Mouse (Mus musculus): ENCODE results near the gene Wrnip1. TPM values are rescaled to one million over a fixed set of nuclear protein-coding genes. Genes with fewer than 3 reads are reported as not detected.

Gene Wrnip1
- 37.5 TPM for total RNA-seq (2023)

GRCm38 (mm10) chr13:32801693-32802221 is at the start of gene Wrnip1:
Wrnip1 (plus strand) TSS chr13:32802038.

DNA sequence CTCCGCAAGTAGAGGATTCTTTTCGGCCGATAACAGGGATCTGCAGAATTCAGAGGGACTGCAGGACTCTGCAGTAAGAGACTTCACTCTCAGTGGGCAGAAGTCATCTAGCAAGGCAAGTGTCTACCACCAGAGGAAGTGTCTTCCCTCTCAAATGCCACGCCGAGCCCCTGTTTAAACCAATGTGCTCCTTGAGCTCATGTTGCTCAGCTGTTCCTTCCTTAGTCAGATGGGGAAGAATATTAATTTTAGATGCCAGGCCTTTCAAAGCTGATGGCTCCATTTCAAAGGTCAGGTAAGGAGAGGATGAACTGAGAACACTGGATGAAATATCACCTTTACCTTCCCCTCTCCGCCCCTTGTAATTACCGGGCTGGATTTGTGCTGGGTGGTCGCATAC is 18.0 kb upstream of the Wrnip1 start, which contains the start of gene Mylk4:
Gene Mylk4 (minus strand): TSS at position 139 of the 400 bp plus-strand sequence.

GRCm38 (mm10) chr13:32802259-32803081 is 632 bp downstream of the Wrnip1 start, which contains the start of gene D930007J09Rik:
D930007J09Rik (minus strand) TSS chr13:32802849.

GRCm38 (mm10) chr13:32850668-32851404 is 49.0 kb downstream of the Wrnip1 start, which contains the start of gene Serpinb1a:
Serpinb1a (minus strand) TSS chr13:32851185.

Other genes with a start within 250 kb of the Wrnip1 start
- not detected for gene Mylk4, start 18.1 kb upstream of the Wrnip1 start, total RNA-seq (2023)
- gene D930007J09Rik, start 811 bp downstream of the Wrnip1 start, total RNA-seq (2023) = not detected
- 26.0 TPM for gene Serpinb1a, start 49.1 kb downstream of the Wrnip1 start, total RNA-seq (2023)
- gene Serpinb1c, start 96.2 kb downstream of the Wrnip1 start, total RNA-seq (2023) = not detected
- 6.1 TPM for gene Serpinb6b, start 163.2 kb downstream of the Wrnip1 start, total RNA-seq (2023)
- 5.4 TPM for gene Serpinb9, start 201.2 kb downstream of the Wrnip1 start, total RNA-seq (2023)
- gene Serpinb9b, start 225.4 kb downstream of the Wrnip1 start, total RNA-seq (2023) = not detected

Measured in CD8-positive naive resting alpha-beta T cell, adult 57 days (primary cell).